Mouse (Mus musculus) limb, embryonic 11.5 days (tissue): ENCODE measurements around the gene Rpl36al. TPM values are rescaled to one million over a fixed set of nuclear protein-coding genes. Genes with fewer than 3 reads are reported as not detected.

Source experiments
- ATAC-seq: fragments of 200-750 bp; cut with Nextera tagmentation; 2 replicates; pipeline ENCODE4 v1.8.0; 2017; ENCODE audit warnings: low read depth; ENCODE audit not compliant: insufficient number of reproducible peaks, low FRiP score, low TSS enrichment
- DNase-seq: peaks from one replicate; pipeline ENCODE4 v3.0.0-alpha.2; 2015; ENCODE audit warnings: low spot score
- H3K27ac ChIP-seq: fragments of 300-500 bp; sonication (generic); replicated peaks from 2 replicates; pipeline ENCODE4 v1.5.1; 2014; ENCODE audit warnings: low read depth, mild to moderate bottlenecking, low read length
- H3K27me3 ChIP-seq: fragments of 300-500 bp; sonication (generic); 2 replicates; pipeline ENCODE4 v1.6.1; 2014; ENCODE audit warnings: mild to moderate bottlenecking, low read length, mixed read lengths; ENCODE audit not compliant: control insufficient read depth, insufficient read depth
- H3K36me3 ChIP-seq: fragments of 300-500 bp; sonication (generic); 2 replicates; pipeline ENCODE4 v1.6.1; 2014; ENCODE audit warnings: mild to moderate bottlenecking, low read length, moderate library complexity, mixed read lengths; ENCODE audit not compliant: control insufficient read depth, insufficient read depth
- H3K4me1 ChIP-seq: fragments of 300-500 bp; sonication (generic); 2 replicates; pipeline ENCODE4 v1.6.1; 2014; ENCODE audit warnings: low read length, mixed read lengths; ENCODE audit not compliant: control insufficient read depth, insufficient read depth
- H3K4me2 ChIP-seq: fragments of 300-500 bp; sonication (generic); 2 replicates; pipeline ENCODE4 v1.6.1; 2014; ENCODE audit warnings: low read depth, mild to moderate bottlenecking, moderate library complexity; ENCODE audit not compliant: severe bottlenecking
- H3K4me3 ChIP-seq: fragments of 300-500 bp; sonication (generic); 2 replicates; pipeline ENCODE4 v1.5.1; 2014; ENCODE audit warnings: low read depth, low read length
- H3K9ac ChIP-seq: fragments of 300-500 bp; sonication (generic); 2 replicates; pipeline ENCODE4 v1.6.1; 2014; ENCODE audit warnings: mild to moderate bottlenecking, low read length
- H3K9me3 ChIP-seq: fragments of 300-500 bp; sonication (generic); 2 replicates; pipeline ENCODE4 v1.6.1; 2016; ENCODE audit warnings: low read length; ENCODE audit not compliant: control insufficient read depth
- WGBS: fragments of 180-500 bp; shearing (Covaris S2); extraction: QIAGEN DNeasy Blood & Tissue Kit; methylation state at CpG from one replicate; pipeline ENCODE4 v1.1.7; 2014; 5-methylcytosine and 5-hydroxymethylcytosine counted together
- polyA plus RNA-seq: library from polyadenylated mRNA; unstranded; fragments of >200 nt; fragmentation: Nextera tagmentation; extraction: Ambion mirVana; gene quantifications from 2 replicates; pipeline ENCODE4 v1.2.1, GENCODE M21; 2014

The Rpl36al gene
- polyA plus RNA-seq, 1 experiment from 2014 or later: 561 TPM

- H3K4me3 ChIP-seq: no peak overlapping the region
- no peak overlapping the region for H3K27ac ChIP-seq
- no peaks in the 10 kb centered on the region for H3K27me3 ChIP-seq
- no peak for DNase-seq
- H3K4me2 ChIP-seq: no peak overlapping the region
- ATAC-seq: no peak
- no peak overlapping the region for H3K9ac ChIP-seq
- H3K4me1 ChIP-seq: no peaks in the 10 kb centered on the region
- H3K36me3 ChIP-seq: peaks cover 3% of the 10 kb centered on the region; the same call in 1 of the 2 replicates
- 96% methylated on average over 2 of the region's 2 CpGs for WGBS
- no peaks in the 10 kb centered on the region for H3K9me3 ChIP-seq
Observed at GRCm38 (mm10) chr12:69157107-69157506, 26.8 kb downstream of the Rpl36al start.

DNA sequence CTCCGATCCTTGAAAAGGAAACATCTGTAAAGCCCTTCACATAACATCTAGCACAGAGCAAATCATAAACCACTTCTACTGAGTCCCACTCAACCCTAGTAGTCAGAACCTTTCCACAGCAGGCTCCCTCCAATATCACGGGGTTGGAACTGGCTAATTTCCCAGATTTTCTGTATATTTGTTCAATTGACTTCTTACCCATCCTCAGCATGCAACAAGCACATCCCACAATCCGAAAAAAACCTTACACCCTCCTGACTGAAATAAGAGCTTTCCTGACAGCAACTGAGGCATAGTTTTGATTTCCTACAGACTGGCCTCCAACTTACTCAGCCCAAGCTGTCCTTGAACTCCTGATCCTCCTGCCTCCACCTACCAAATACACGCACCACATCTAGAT is 27.4 kb downstream of the Rpl36al start:
- Histone ChIP-seq H3K9ac (no peak overlapping the region), H3K27me3 (no peaks in the 10 kb centered on the region), H3K27ac (no peak overlapping the region), H3K4me3 (no peak overlapping the region), H3K4me1 (no peaks in the 10 kb centered on the region), H3K9me3 (no peaks in the 10 kb centered on the region), H3K36me3 (peaks cover 3% of the 10 kb centered on the region; the same call in 1 of the 2 replicates), H3K4me2 (no peak overlapping the region)
- DNase-seq (no peak), ATAC-seq (no peak)
- WGBS: 87% methylated on average over 4 of the region's 4 CpGs

GRCm38 (mm10) chr12:69155923-69156322 is 28.0 kb downstream of the Rpl36al start:
- Histone ChIP-seq H3K4me2 (no peak overlapping the region), H3K9ac (no peak overlapping the region), H3K27me3 (no peaks in the 10 kb centered on the region), H3K9me3 (no peaks in the 10 kb centered on the region), H3K4me3 (no peak overlapping the region), H3K36me3 (peaks cover 3% of the 10 kb centered on the region; the same call in 1 of the 2 replicates), H3K27ac (no peak overlapping the region), H3K4me1 (no peaks in the 10 kb centered on the region)
- 78% methylated on average over 2 of the region's 2 CpGs for whole genome bisulfite sequencing
- DNase-seq (no peak), ATAC-seq (no peak)

GRCm38 (mm10) chr12:69150049-69150448 is 33.8 kb downstream of the Rpl36al start:
- no peak overlapping the region for H3K27ac ChIP-seq
- no peak overlapping the region for H3K4me3 ChIP-seq
- no peak for ATAC-seq
- no peaks in the 10 kb centered on the region for H3K9me3 ChIP-seq
- no peak for DNase-seq
- WGBS: 75% methylated on average over 13 of the region's 13 CpGs
- no peaks in the 10 kb centered on the region for H3K27me3 ChIP-seq
- H3K4me1 ChIP-seq: no peaks in the 10 kb centered on the region
- H3K36me3 ChIP-seq: no peaks in the 10 kb centered on the region
- H3K4me2 ChIP-seq: no peak overlapping the region
- no peak overlapping the region for H3K9ac ChIP-seq

GRCm38 (mm10) chr12:69147166-69147735 is 36.6 kb downstream of the Rpl36al start:
- H3K27me3 ChIP-seq: no peaks in the 10 kb centered on the region
- no peaks in the 10 kb centered on the region for H3K36me3 ChIP-seq
- DNase-seq (no peak), ATAC-seq (no peak)
- no peaks in the 10 kb centered on the region for H3K4me1 ChIP-seq
- H3K9me3 ChIP-seq: no peaks in the 10 kb centered on the region
- WGBS: 94% methylated on average over 5 of the region's 5 CpGs
- no peak overlapping the region for H3K27ac ChIP-seq
- H3K4me3 ChIP-seq: no peak overlapping the region
- no peak overlapping the region for H3K4me2 ChIP-seq
- H3K9ac ChIP-seq: no peak overlapping the region

GRCm38 (mm10) chr12:69143460-69143859 is 40.4 kb downstream of the Rpl36al start:
- 78% methylated on average over 6 of the region's 6 CpGs for WGBS
- no peak for ATAC-seq
- Histone ChIP-seq H3K9me3 (no peaks in the 10 kb centered on the region), H3K4me2 (no peak overlapping the region), H3K36me3 (no peaks in the 10 kb centered on the region), H3K4me1 (no peaks in the 10 kb centered on the region), H3K27ac (no peak overlapping the region), H3K27me3 (no peaks in the 10 kb centered on the region), H3K4me3 (no peak overlapping the region), H3K9ac (no peak overlapping the region)
- no peak for DNase-seq

GRCm38 (mm10) chr12:69139841-69140240 is 44.0 kb downstream of the Rpl36al start:
- H3K9ac ChIP-seq: no peak overlapping the region
- H3K9me3 ChIP-seq: no peaks in the 10 kb centered on the region
- 79% methylated on average over 7 of the region's 7 CpGs for WGBS
- H3K4me2 ChIP-seq: no peak overlapping the region
- H3K36me3 ChIP-seq: no peaks in the 10 kb centered on the region
- no peak for DNase-seq
- no peak overlapping the region for H3K27ac ChIP-seq
- no peak overlapping the region for H3K4me3 ChIP-seq
- H3K4me1 ChIP-seq: no peaks in the 10 kb centered on the region
- no peak; the same call in 1 of the 2 replicates for ATAC-seq
- H3K27me3 ChIP-seq: no peaks in the 10 kb centered on the region

GRCm38 (mm10) chr12:69139201-69139600 is 44.7 kb downstream of the Rpl36al start:
- Histone ChIP-seq H3K9ac (no peak overlapping the region), H3K36me3 (no peaks in the 10 kb centered on the region), H3K4me1 (no peaks in the 10 kb centered on the region), H3K27ac (no peak overlapping the region), H3K9me3 (no peaks in the 10 kb centered on the region), H3K4me2 (no peak overlapping the region), H3K27me3 (no peaks in the 10 kb centered on the region), H3K4me3 (no peak overlapping the region)
- 90% methylated on average over 3 of the region's 3 CpGs for WGBS
- no peak for DNase-seq
- no peak for ATAC-seq
